Mouse (Mus musculus) layer of hippocampus, adult 8-10 months (tissue): Measurements from ENCODE around the gene Capzb. TPM values are rescaled to one million over a fixed set of nuclear protein-coding genes. Genes with fewer than 3 reads are reported as not detected.

Experiments used
- DNase-seq, 2 experiments: peaks; one replicate each; pipeline ENCODE4 v3.0.0; 2022; ENCODE audit warnings: low spot score in 2 of 2
- total RNA-seq, 4 experiments: library from RNA; stranded (reverse); gene quantifications; 2 replicates each; pipeline ENCODE4 v1.2.4; 2022

Capzb gene
- total RNA-seq, 4 experiments from 2014 or later, result 355 to 394 (median 369) TPM

DNA sequence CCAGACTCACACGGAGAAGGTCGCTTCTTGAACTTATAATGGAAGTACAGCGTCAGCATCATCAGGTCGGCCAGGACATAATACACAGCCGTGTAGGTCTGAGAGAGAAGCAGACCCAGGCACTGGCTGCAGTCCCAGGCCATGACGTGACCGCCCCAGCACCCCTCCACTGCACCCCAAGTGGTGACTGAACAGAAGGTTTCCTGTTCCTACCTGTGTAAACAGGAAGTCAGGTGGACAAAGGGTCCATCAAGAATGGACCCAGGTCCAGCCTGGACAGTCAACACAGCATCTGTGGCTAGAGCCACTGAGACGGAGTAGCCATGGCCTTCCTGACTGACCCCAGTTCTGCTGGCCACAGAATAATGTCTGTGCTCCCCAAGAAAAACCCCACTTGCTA lies 109.1 kb downstream of the Capzb start:
- no peak for DNase-seq

DNA sequence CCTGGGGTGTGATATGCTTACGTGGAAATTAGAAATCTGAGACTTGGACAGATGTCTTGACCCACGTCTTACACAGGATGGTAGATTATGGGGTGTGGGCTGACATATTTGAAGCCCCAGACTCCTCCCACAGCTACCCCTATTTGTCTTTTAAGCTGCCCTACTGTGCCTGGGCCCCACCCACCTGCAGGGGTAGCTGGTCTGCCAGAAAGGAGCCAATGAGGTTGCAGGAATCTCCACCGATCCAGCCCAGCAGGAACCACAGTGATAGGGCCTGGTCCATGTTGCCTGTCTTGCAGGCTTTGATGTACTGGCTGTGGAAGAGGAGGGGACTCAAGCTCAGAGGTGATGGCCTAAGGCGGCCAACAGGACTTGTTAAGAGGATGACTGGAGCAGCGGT lies 109.5 kb downstream of the Capzb start:
- no peak for DNase-seq

DNA sequence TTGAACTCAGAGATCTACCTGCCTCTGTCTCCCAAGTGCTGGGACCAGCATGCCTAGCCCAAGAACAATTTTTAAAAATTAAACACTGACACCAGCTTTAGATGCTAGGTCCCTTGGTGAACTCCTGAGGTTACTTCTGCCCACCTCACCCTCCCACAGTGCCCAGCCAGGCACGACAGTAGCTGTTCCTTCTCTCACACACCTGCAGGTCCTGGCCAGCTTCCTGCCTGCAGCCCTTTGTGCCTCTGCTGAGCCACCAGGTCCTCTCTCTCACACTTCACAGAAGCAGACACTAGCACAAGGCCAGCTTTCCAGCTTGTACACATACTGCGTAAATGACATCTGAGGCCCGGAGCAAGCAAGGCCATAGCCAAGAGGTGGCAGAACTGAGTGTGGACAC lies 112.8 kb downstream of the Capzb start:
- no peak for DNase-seq

DNA sequence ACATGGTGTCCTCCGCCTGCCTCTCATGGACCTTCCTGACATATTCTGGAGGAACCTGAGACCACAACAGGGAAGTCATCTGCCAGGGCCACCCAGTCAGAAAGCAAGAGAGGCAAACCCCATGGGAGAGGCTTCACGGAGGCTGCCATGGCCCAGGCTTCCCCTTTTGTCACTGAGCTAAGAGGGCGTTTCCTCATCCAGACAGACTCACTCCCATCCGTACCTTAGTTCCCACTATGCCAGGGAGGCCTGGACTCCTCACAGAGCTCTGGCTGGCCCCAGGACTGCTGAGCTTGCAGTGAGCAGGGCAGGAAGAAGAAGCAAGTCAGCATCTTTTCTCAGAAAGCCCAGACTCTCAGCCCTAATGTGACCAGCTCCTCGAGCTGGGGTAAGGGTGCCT lies 115.2 kb downstream of the Capzb start:
- DNase-seq, result no peak

DNA sequence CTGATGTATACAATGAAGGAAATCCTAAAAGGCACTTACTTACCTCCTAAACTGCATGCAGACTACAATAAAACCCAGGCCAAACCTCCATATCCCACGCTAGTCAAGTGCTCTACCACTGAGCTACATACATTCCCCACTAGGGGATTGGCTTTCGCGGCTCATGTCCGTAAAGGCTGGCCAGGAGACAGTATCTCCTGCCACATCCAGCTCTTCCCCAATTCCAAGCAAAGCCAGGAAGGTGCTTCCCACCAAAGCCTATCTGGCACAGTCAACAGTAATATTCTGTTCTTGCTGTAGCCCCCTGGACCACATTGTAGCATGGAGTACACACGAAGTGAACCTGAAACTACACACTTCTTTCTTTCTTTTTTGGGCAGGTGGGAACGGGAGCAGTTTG lies 117.0 kb downstream of the Capzb start:
- DNase-seq, result no peak

DNA sequence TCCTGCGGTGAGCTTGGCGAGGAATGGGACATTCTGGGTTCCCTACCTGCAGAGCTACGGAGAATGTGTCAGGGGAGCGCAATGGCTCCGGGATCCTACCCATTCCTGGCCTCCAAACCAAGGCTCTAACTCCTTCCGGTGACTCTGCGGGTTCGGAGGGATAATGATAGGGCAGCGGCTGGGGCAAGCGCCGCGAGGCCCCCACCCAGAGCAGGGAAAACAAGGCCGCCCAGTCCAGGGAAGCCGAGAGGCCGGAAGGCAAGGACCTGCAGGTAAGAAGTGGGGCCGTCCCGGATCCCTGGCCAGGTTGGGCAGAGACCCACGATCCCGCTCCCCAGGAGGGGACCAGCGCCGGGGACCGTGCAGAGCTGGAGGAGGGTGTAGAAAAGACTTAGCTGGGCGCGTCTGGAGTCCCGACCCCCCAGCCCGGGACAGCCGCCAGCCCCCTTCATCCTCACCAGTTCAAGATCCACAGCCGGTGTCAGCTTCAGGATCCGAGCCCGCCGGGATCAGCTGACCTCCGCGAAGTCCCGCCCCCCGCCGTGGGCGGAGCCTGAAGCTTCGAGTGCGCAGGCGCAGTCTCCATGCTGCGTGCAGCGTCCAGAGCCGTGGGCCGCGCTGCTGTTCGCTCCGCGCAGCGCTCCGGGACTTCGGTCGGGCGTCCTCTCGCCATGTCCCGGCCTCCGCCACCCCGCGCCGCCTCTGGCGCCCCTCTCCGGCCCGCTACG lies 117.6 kb downstream of the Capzb start, which contains the start of the genes Pqlc2 and Akr7a5:
TSS of gene Pqlc2 (minus strand) at position 538 of the 728 bp plus-strand sequence.
TSS of gene Akr7a5 (plus strand) at position 574 of the 728 bp plus-strand sequence.
- DNase-seq, result peak; percentile 91 to 98

DNA sequence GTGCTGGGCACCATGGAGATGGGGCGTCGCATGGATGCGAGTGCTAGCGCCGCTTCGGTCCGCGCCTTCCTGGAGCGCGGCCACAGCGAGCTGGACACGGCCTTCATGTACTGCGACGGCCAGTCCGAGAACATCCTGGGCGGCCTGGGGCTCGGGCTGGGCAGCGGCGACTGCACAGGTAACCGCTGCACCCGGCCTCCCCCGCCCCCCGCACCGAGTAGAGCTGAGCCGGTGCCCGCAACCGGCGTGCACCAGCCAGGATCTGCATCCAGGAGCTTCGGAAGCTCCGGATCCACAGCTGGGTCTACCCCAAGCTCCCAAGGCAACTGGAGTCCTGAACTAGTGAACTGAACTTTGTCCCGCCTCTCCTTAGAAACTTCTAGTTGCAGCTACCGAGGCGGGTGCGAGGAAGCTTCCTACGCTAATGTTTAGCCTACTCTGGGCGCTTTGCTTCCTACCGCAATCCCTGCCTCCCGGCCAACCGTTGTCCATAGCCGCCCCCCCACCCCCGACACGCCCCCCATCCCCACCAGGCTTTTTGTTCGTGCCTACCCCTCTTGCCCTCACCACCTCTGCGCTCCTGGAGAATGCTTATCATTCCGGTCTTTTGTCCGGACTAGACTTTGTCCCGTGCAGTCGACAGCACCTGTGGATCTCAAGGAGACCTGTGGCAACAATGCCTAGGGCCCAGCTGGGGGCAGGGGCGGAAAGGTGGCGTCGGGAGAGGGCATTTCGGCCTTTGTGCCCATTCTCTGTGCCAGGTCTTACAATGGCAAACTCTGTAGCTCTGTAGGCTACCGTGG lies 118.4 kb downstream of the Capzb start:
- no peak for DNase-seq

DNA sequence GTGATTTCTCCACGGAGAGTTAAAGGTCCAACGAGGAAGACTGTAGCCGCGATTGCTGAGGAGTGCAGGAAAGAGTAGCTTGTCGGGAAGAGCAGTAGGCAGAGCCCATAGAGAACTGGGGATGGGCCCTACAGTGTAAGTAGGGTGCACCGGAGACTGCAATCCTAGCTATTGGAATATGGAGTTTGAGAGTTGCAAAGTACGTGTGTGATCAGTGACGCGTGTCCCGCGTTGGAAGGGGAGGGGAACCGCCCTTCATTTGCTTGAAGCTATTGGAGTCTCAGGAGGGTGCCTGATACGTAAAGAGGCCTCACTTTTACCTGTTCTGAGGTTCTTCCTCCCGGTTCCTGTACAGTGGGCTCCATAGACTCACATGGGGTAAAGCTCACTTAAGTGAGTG lies 119.0 kb downstream of the Capzb start:
- DNase-seq, result no peak

DNA sequence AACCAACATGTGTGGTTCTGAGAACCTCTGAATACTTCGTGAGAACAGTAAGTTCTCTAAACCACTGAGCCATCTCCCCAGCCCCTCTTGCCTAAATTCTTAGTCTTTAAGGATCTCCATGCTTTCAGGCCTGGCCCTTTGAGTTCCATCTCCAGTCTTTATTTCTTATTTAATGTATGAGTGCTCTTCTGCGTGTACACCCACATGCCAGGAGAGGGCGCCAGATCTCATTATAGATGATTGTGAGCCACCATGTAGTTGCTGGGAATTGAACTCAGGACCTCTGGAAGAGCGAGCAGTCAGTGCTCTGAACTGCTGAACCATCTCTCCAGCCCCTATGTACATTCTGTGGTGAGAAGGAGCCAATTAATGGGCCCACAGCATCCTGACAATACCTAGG lies 119.9 kb downstream of the Capzb start:
- DNase-seq, result no peak

DNA sequence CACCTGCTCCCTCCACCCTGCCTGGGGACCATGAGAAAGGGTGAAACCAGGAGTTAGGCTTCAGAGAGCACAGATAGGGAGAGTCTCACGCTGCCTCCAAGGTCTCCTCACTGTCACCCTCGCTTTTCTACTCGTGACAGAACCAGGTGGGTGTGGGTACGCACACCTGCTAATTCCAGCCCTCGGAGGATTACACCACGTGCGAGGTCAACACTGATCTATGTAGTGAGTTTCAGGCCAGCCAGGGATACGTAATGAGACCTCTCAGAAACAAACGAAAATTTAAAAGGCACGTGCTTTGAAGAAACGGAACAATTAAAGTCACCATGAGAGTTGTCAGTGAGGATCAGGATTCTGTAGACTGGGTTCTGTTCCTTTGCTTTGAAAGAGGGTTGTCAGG lies 125.8 kb downstream of the Capzb start:
- no peak for DNase-seq

DNA sequence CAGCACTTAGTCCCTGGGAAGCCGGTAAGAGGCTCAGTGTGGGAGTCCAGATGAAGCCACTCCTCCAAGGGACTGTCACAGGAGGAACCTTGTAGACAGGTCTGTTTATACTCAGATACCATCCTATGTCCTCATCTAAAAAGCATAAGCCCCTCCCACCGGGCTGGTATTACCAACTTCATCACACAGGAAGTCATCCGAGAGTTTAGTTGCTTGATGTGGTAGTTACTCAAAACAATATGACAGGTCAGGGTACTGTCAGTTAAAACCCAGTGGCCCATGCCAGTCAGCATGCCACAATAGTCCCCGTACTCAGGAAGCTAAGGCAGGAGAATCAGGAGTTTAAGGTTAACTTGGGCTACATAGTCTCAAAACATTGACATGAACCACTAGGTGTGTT lies 127.0 kb downstream of the Capzb start:
- DNase-seq, result no peak

DNA sequence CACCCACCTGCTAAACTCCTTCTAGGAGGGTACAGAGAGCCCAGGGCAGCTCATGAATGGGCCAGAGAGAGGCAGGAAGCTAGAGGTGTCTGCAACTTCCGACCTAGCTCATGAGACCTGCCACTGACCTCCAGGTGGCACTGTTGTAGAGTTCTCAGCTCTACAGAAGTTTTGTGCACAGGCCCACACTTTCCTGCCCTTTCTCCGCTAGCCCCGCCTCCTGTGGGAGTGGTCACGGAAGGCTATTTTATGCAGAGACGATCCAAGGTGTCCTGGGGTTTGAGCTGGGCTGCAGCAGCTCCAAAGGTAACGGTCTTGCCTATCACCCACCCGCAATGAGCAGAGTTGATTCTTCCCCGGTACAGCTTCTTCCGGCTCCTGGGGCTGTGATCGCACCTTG lies 137.9 kb downstream of the Capzb start:
- no peak for DNase-seq

DNA sequence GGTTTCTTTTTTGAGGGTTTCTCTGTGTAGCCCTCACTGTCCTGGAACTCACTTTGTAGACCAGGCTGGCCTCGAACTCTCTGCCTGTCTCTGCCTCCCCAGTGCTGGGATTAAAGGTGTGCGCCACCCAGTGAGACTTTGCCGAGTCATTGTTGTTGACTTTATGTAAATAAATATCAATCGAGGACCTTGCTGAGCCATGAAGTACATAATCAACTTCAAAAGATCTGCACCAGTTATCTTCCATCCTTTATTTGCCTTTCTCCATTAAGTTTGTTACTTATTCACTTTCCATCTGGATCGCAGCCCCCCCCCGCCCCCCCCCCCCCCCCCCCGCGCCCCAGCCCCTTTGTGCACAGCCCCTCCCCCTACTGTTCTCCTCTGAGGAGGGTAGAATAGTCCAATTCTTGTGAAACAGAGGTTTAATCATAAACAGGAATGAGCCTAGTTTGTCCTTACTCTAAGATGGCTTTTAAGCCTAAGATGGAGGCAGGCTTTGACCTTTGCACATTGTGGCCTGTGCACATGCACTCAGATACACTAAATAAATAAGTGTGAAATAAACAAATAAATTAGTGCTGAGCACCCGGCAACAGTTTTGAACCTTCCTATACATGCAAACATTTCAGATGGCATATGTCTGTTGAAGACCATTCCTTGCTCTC lies 142.1 kb downstream of the Capzb start:
- no peak for DNase-seq

DNA sequence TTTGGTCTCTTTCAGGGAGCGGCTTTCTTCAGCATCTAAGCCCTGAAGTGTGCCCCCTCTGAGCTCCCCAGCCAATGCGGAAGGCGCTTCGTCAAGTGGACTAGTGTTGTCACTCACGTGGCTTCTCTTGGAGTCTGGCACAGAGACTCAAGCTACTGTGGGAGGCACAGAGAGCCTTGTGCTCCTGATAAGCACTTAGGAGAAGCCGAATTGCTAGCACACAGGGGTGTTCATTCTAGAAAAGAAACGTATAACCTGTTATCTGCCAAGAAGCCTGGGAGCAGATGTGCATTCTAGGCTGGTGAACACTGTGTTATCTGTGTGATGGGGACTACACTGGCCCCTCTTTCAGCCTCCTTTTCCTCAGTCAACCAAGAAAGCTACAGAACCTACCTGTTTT lies 142.8 kb downstream of the Capzb start:
- no peak for DNase-seq

DNA sequence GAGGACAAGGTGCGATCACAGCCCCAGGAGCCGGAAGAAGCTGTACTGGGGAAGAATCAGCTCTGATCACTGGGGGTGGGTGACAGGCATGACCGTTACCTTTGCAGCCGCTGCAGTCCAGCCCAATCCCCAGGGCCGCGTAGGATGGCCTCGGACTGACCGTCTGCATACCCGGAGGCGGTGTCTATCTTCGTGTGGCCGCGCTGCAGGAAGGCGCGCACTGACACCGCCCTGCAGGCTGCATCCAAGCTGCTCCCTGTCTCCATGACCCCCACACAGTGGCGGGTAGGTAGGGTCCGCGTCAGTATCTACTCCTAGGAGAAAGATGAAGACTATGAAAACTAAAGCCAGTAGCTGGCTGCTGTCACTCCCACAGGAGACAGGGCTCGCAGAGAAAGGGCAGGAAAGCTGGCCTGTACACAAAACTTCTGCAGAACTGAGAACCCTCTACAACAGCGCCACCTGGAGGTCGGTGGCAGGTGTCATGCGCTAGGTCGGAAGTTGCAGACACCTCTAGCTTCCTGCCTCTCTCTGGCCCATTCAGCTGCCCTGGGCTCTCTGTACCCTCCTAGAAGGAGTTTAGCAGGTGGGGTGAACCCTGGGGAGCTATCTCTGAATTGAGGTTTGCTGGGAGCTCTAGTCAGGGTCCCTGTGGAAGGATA lies 144.3 kb downstream of the Capzb start:
- peak in 1 of 2 experiments; percentile 42 for DNase-seq

DNA sequence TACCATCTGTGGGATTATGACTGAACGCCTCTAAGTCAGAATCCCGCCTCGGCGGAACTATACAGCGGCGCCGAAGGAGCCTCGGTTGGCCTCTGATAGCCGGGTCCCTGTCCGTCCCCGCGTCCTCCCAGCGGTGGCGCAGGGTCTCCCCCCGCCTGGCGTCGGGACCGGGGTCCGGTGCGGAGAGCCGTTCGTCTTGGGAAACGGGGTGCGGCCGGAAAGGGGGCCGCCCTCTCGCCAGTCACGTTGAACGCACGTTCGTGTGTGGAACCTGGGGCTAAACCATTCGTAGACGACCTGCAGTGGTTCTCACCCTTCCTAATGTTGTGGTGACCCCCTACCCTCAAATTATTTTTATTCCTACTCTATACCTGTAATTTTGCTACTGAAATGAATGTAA lies 145.4 kb downstream of the Capzb start:
- no peak for DNase-seq

DNA sequence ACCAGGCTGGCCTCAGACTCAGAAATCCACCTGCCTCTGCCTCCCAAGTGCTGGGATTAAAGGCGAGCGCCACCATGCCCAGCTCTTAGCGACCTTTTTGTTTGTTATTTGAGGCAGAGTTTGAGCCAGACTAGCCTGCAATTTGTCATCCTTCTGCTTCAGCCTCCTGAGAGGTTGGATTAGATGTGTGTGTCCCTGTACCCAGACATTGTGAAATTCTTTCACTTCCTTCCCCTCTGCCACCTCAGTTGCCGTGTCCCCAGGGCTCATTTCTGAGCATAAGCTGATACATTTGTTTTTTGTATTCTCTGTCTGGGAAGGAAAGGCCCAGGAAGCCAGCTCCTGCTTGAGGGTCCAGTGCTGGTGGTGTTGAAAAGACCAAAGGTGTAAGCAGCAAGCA lies 148.1 kb downstream of the Capzb start:
- DNase-seq, result no peak
